Mouse (Mus musculus): ENCODE results near the gene Rabep2. TPM values are rescaled to one million over a fixed set of nuclear protein-coding genes. Genes with fewer than 3 reads are reported as not detected.
"Not testable (repeated sequence)": the region's sequence is repeated elsewhere in the genome, so short reads cannot be mapped to it uniquely, and the experiment has no call there.

The Rabep2 gene
- polyA plus RNA-seq, 1 experiment from 2014 or later, result 24.3 TPM

GRCm38 (mm10) chr7:126487617-126488385 is 59.2 kb downstream of the Rabep2 start:
- not testable (repeated sequence) for H3K27me3 ChIP-seq; ATAC-seq (ENCODE audit: low FRiP score); H3K9me3 ChIP-seq
- peak overlapping the region; percentile 86 for H3K9ac ChIP-seq
- peak overlapping the region; percentile 67 for H3K4me3 ChIP-seq
- peaks cover 18% of the 10 kb centered on the region for H3K4me1 ChIP-seq (replicated peaks)
- WGBS, result 18% methylated on average over 23 of the region's 25 CpGs
- H3K4me2 ChIP-seq, result peak overlapping the region; percentile 98
- H3K36me3 ChIP-seq, result peaks cover 36% of the 10 kb centered on the region
- H3K27ac ChIP-seq, result peak overlapping the region; percentile 58; the same call in 1 of the 2 replicates

GRCm38 (mm10) chr7:126491005-126491404 is 62.4 kb downstream of the Rabep2 start:
- H3K4me1 ChIP-seq (replicated peaks), result peaks cover 18% of the 10 kb centered on the region
- H3K27me3 ChIP-seq, result no peaks in the 10 kb centered on the region
- no peaks in the 10 kb centered on the region for H3K9me3 ChIP-seq
- H3K4me3 ChIP-seq, result no peak overlapping the region
- H3K27ac ChIP-seq, result no peak overlapping the region
- no peak overlapping the region for H3K4me2 ChIP-seq
- 83% methylated on average over 1 of the region's 1 CpGs for WGBS
- no peak for ATAC-seq (ENCODE audit: low FRiP score)
- no peak overlapping the region for H3K9ac ChIP-seq
- H3K36me3 ChIP-seq, result peaks cover 68% of the 10 kb centered on the region

- Histone ChIP-seq H3K9me3 (no peaks in the 10 kb centered on the region), H3K4me3 (no peak overlapping the region), H3K27me3 (no peaks in the 10 kb centered on the region), H3K27ac (no peak overlapping the region), H3K4me1 (replicated peaks) (peaks cover 15% of the 10 kb centered on the region), H3K4me2 (no peak overlapping the region), H3K36me3 (peaks cover 78% of the 10 kb centered on the region), H3K9ac (no peak overlapping the region)
- WGBS, result 36% methylated on average over 11 of the region's 11 CpGs
- ATAC-seq (ENCODE audit: low FRiP score), result no peak
These were observed 63.4 kb downstream of the Rabep2 start for GRCm38 (mm10) chr7:126491973-126492372.

- H3K4me3 ChIP-seq, result no peak overlapping the region
- no peaks in the 10 kb centered on the region for H3K27me3 ChIP-seq
- no peak overlapping the region for H3K4me2 ChIP-seq
- H3K4me1 ChIP-seq (replicated peaks), result 0 out of 2 replicates have a peak, but pooled peaks cover 5% of the 10 kb centered on the region
- H3K9ac ChIP-seq, result no peak overlapping the region
- 98% methylated on average over 6 of the region's 6 CpGs for WGBS
- H3K36me3 ChIP-seq, result peaks cover 96% of the 10 kb centered on the region
- no peaks in the 10 kb centered on the region for H3K9me3 ChIP-seq
- ATAC-seq (ENCODE audit: low FRiP score), result no peak
- H3K27ac ChIP-seq, result no peak overlapping the region
These were observed 65.6 kb downstream of the Rabep2 start for GRCm38 (mm10) chr7:126494120-126494519.

GRCm38 (mm10) chr7:126496475-126496874 is 67.9 kb downstream of the Rabep2 start:
- no peak overlapping the region for H3K4me3 ChIP-seq
- no peak for ATAC-seq (ENCODE audit: low FRiP score)
- no peaks in the 10 kb centered on the region for H3K27me3 ChIP-seq
- no peaks in the 10 kb centered on the region for H3K9me3 ChIP-seq
- H3K9ac ChIP-seq, result no peak overlapping the region
- WGBS, result 92% methylated on average over 5 of the region's 5 CpGs
- H3K4me2 ChIP-seq, result no peak overlapping the region
- no peak overlapping the region for H3K27ac ChIP-seq
- peaks cover 19% of the 10 kb centered on the region for H3K4me1 ChIP-seq (replicated peaks)
- H3K36me3 ChIP-seq, result peaks cover 95% of the 10 kb centered on the region

- no peak for ATAC-seq (ENCODE audit: low FRiP score)
- H3K36me3 ChIP-seq, result peaks cover 82% of the 10 kb centered on the region
- no peak overlapping the region for H3K9ac ChIP-seq
- H3K4me3 ChIP-seq, result no peak overlapping the region
- no peaks in the 10 kb centered on the region for H3K27me3 ChIP-seq
- 89% methylated on average over 12 of the region's 12 CpGs for WGBS
- peaks cover 17% of the 10 kb centered on the region for H3K4me1 ChIP-seq (replicated peaks)
- H3K27ac ChIP-seq, result no peak overlapping the region
- no peak overlapping the region for H3K4me2 ChIP-seq
- no peaks in the 10 kb centered on the region for H3K9me3 ChIP-seq
These were observed 69.4 kb downstream of the Rabep2 start for GRCm38 (mm10) chr7:126497966-126498365.

Other genes starting within 250 kb of the Rabep2 start
- gene Xpo6, start 228.3 kb upstream of the Rabep2 start, polyA plus RNA-seq (2015; fragmentation: Nextera tagmentation; extraction: Ambion mirVana), result 45.8 and 46.8 TPM in 2 replicates
- 248 and 253 TPM in 2 replicates for gene Sbk1, start 156.1 kb upstream of the Rabep2 start, polyA plus RNA-seq (2015; fragmentation: Nextera tagmentation; extraction: Ambion mirVana)
- 1.3 and 1.9 TPM in 2 replicates for gene Lat, start 59.2 kb upstream of the Rabep2 start, polyA plus RNA-seq (2015; fragmentation: Nextera tagmentation; extraction: Ambion mirVana)
- gene Spns1, start 51.3 kb upstream of the Rabep2 start, polyA plus RNA-seq (2015; fragmentation: Nextera tagmentation; extraction: Ambion mirVana), result 77.5 and 79.9 TPM in 2 replicates
- gene Nfatc2ip, start 32.0 kb upstream of the Rabep2 start, polyA plus RNA-seq (2015; fragmentation: Nextera tagmentation; extraction: Ambion mirVana), result 3.1 and 3.2 TPM in 2 replicates
- gene Cd19, start 13.9 kb upstream of the Rabep2 start, polyA plus RNA-seq (2015; fragmentation: Nextera tagmentation; extraction: Ambion mirVana), result 0.06 TPM in 1 of 2 replicates, not detected in the other
- gene Atp2a1, start 34.3 kb downstream of the Rabep2 start, polyA plus RNA-seq (2015; fragmentation: Nextera tagmentation; extraction: Ambion mirVana), result 1.5 and 4.1 TPM in 2 replicates
- 63.7 and 64.5 TPM in 2 replicates for gene Sh2b1, start 46.7 kb downstream of the Rabep2 start, polyA plus RNA-seq (2015; fragmentation: Nextera tagmentation; extraction: Ambion mirVana)
- 118 and 120 TPM in 2 replicates for gene Tufm, start 58.6 kb downstream of the Rabep2 start, polyA plus RNA-seq (2015; fragmentation: Nextera tagmentation; extraction: Ambion mirVana)
- 61.6 and 65.4 TPM in 2 replicates for gene Atxn2l, start 74.7 kb downstream of the Rabep2 start, polyA plus RNA-seq (2015; fragmentation: Nextera tagmentation; extraction: Ambion mirVana)
- gene Eif3c, start 137.7 kb downstream of the Rabep2 start, polyA plus RNA-seq (2015; fragmentation: Nextera tagmentation; extraction: Ambion mirVana), result 205 and 210 TPM in 2 replicates
- gene Apobr, start 156.2 kb downstream of the Rabep2 start, polyA plus RNA-seq (2015; fragmentation: Nextera tagmentation; extraction: Ambion mirVana), result 0.66 and 0.68 TPM in 2 replicates
- 31.1 and 35.2 TPM in 2 replicates for gene Cln3, start 157.1 kb downstream of the Rabep2 start, polyA plus RNA-seq (2015; fragmentation: Nextera tagmentation; extraction: Ambion mirVana)
- not detected in 2 replicates for gene Il27, start 166.2 kb downstream of the Rabep2 start, polyA plus RNA-seq (2015; fragmentation: Nextera tagmentation; extraction: Ambion mirVana)
- gene Nupr1, start 202.1 kb downstream of the Rabep2 start, polyA plus RNA-seq (2015; fragmentation: Nextera tagmentation; extraction: Ambion mirVana), result 8.8 and 9.8 TPM in 2 replicates
- gene Sgf29, start 220.6 kb downstream of the Rabep2 start, polyA plus RNA-seq (2015; fragmentation: Nextera tagmentation; extraction: Ambion mirVana), result 53.4 and 56.5 TPM in 2 replicates
- gene Sult1a1, start 247.7 kb downstream of the Rabep2 start, polyA plus RNA-seq (2015; fragmentation: Nextera tagmentation; extraction: Ambion mirVana), result 1.4 and 1.6 TPM in 2 replicates